Mouse (Mus musculus) liver (tissue): ENCODE measurements around the gene Tmem127.
"Not testable (repeated sequence)": the region's sequence is repeated elsewhere in the genome, so short reads cannot be mapped to it uniquely, and the experiment has no call there.

ENCODE experiments used
- DNase-seq: peaks from one replicate; pipeline ENCODE4 v3.0.0-alpha.2; 2020; ENCODE audit warnings: mixed read lengths

The Tmem127 gene

DNA sequence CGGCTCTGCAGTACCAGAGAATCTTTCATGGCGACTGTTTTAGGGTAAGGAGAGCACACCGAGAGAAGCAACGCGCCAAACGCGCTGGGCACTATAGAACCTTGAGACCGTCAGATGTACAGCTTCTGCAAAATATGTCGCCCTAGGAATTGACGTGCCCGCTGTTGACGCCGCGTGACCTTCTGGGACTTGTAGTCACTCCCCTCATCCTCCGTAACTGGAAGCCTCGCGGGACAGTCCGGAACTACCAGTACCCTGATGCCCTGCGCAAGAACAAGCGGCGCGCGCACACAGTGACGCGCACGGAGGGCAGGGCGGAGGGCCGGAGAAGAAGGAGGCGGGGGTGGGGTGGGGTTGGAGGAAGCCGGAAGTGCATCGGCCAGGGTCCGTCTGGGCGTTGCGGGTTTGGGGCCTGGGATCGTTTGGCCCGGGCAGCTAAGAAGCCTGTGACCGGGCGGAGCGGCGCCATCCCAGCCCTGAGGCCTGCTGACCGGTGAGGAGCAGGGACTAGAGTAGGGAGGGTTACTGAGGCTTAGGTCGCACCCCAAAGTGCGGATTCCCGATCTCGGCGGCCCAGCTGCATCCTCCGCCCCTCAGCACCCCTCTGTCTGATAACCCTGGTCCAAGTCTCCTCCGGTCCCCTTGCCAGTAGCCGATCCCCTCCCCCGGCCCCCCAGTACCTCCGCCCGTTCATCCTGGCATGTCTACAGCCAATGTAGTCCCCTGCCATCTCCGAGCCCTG lies at the start of gene Tmem127, which contains the start of gene Ciao1:
Tmem127 (plus strand) TSS at position 317 of the 742 bp plus-strand sequence.
Ciao1 (minus strand) TSS at position 225 of the 742 bp plus-strand sequence.
- peak; percentile 99 for DNase-seq

DNA sequence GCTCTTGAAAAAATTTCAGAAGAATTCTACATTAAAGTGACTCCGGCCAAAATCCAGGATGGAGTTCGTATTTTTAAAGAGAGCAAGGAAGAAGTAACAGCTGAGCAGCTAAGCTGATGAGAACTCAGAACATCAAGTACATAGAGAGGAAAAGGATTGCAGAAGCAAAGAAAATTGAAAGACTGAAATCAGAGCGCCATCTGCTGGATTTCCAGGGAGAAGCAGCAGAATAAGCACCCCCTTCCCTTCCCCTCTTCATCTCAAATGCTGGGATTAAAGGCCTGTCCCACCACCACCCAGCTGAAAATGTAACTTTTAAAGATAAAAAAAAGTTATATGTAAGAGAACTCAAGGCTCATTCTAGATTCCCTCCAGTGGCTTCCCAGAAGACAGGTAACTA lies 42.8 kb upstream of the Tmem127 start:
- peak; percentile 62 for DNase-seq

DNA sequence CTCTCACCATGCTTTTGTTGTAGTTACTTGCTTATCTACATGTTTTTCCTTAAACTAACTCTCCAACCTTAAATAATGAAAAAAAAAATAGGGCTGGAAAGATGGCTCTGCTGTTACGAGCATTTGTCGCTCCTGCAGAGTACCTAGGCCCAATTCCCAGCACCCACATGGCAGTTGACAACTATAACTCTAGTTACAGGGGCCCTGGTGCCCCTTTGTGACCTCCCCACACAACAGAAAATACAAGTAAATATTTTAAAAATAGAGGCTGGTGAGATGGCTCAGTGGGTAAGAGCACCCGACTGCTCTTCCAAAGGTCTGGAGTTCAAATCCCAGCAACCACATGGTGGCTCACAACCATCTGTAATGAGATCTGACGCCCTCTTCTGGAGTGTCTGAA lies 41.8 kb upstream of the Tmem127 start:
- not testable (repeated sequence) for DNase-seq

DNA sequence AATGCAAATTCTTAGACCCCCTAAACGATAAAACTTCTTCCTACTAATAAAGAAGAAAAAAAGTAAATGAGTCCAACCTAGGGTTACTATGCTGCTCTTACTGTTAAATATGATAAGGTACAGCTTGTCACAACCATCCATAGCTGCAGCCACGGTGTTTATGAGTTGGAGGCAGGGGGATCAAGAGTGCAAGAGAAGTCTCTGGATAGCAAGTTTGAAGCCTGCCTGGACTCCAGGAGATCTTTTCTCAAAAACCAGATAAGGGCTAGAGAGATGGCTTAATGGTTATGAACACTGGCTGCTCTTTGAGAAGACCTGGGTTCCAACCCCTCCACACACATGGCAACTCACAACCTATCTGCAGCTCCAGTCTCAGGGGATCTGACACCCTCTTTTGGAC lies 40.8 kb upstream of the Tmem127 start:
- DNase-seq = no peak

DNA sequence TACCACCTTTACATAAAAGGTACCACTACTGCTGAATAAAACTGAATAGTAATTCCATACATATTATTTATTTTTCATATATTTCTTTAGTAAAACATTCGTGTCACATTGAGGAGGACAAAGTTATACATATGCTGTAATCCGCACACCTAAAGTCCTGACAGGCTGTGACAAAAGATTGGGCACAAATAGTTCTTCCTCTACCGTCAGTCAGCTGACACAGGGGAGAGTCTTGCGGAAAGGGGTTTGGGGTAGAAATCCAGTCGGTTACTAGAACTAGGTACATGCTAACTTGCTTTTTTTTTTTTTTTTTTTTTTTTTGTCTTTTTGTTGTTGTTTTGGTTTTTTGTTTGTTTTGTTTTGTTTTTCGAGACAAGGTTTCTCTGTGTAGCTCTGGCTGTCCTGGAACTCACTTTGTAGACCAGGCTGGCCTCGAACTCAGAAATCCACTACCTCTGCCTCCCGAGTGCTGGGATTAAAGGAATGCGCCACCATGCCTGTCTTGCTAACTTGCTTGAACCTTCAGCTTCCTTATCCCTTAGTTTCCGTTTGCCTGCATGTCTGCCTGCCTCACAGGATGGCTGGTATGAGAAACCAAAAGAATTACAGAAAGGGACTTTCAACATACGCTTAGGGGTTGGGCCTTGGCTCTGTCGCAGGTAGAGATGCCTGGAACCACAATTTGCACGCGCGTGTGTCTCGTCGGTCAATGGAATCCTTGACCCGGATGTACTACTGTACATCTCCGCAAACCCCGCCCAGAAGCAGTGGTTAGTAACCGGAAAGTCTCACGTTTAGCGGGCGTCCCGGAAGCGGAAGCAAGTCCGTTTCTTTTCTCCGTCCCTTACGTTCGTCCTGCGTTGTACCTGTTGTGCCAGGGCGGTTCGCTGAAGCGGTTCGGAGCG lies 39.9 kb upstream of the Tmem127 start, which contains the start of the genes 1810024B03Rik and Snrnp200:
1810024B03Rik (minus strand) TSS at position 734 of the 905 bp plus-strand sequence.
Snrnp200 (plus strand) TSS at position 840 of the 905 bp plus-strand sequence.
- DNase-seq = peak; percentile 94

DNA sequence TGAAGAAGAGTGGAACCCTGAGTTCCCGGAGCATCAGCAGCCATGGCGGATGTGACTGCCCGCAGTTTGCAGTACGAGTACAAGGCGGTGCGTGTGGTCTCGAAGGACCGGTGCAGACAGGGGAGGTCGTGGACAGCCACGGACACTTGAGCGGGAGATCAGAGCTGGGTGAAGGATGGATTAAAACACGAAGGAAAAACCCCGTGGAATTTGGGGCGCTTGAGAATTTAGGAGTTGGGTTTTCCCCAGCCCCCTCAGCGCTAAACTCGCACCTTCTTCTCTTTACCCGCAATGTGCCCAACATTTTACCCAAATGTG lies 39.3 kb upstream of the Tmem127 start:
- no peak for DNase-seq

DNA sequence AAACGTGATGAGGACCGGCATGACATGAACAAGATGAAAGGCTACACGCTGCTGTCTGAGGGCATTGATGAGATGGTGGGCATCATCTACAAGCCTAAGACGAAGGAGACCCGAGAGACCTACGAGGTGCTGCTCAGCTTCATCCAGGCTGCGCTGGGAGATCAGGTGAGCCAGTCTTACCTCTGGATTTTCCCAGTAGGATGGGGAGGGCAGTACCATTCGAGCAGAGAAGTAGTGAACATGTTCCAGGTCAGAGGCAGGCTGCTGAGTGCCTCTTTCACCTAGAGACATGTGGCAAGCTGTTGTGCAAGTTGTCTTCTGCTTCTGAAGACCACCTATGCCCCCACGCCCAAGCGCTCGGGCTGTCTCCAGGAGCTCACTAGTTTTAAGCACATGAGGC lies 37.0 kb upstream of the Tmem127 start:
- DNase-seq = no peak

DNA sequence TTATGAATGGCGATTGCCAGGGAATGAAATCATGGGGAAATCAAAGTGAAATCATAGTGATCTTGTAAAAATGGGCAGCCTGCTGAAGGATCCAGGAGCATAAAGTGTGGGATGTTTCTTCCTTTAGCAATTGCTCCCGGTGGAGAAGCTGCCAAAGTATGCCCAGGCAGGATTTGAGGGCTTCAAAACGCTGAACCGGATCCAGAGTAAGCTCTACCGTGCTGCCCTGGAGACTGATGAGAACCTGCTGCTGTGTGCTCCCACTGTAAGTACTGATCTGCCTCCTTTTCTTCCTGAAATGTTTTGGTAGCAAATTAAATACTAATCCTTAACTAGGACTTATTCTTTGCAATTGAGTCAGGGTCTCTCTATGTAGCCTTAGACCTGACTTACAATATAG lies 30.0 kb upstream of the Tmem127 start:
- no peak for DNase-seq

DNA sequence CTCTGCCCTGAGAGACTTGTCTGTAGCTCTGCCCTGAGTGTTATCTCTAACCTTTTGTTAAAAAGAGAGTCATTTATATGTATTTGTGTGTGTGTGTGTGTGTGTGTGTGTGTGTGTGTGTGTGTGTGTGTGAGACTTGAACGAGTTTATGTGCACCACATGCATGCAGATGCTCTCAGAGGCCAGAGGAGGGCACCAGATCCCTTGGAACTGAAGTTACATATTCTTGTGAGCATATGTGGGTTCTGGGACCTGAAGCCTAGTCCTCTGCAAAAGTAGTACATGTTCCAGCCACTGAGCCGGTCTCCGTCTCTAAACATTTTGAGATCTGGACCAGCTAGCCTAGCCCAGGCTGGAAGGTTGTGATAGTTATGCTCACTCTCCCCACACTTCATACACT lies 22.4 kb upstream of the Tmem127 start:
- no peak for DNase-seq

DNA sequence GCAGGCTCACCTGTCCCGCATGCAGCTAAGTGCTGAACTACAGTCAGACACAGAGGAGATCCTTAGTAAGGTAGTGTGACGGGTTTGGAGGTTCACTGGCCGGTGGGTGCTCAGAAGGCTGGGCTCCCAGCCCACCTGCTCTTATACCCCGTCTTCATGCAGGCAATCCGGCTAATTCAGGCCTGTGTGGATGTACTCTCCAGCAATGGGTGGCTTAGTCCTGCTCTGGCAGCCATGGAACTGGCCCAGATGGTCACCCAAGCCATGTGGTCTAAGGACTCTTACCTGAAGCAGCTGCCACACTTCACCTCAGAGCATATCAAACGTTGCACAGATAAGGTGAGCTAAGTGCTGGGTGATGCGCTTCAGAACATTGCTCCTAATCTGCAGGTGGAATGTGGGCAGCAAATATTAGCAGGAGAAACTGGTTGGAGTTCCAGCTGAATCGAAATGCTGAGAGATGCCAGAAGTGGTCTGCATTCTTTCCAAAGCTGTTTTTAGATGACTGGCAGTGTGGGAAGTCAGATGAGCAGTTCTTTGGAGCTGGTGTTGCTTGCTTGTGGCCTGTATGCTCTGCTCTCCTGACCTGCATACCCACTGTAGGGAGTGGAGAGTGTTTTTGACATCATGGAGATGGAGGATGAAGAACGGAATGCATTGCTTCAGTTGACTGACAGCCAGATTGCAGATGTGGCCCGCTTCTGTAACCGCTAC lies 9.7 kb upstream of the Tmem127 start:
- DNase-seq = no peak

DNA sequence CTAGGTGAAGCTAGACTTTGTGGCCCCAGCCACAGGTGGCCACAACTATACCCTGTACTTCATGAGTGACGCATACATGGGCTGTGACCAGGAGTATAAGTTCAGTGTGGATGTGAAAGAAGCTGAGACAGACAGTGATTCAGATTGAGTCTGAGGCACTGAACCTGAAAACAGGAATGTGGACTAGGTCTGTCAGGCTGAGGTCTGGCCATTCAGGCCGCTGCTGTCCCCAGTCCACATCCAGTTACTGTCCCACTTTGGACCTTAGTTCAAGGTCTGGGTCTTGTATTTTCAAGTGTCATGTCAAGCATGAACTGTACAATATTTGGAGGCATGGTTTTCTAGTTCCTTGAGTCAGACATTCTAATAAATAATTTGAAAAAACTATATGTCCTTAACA lies 7.6 kb upstream of the Tmem127 start:
- DNase-seq = no peak

DNA sequence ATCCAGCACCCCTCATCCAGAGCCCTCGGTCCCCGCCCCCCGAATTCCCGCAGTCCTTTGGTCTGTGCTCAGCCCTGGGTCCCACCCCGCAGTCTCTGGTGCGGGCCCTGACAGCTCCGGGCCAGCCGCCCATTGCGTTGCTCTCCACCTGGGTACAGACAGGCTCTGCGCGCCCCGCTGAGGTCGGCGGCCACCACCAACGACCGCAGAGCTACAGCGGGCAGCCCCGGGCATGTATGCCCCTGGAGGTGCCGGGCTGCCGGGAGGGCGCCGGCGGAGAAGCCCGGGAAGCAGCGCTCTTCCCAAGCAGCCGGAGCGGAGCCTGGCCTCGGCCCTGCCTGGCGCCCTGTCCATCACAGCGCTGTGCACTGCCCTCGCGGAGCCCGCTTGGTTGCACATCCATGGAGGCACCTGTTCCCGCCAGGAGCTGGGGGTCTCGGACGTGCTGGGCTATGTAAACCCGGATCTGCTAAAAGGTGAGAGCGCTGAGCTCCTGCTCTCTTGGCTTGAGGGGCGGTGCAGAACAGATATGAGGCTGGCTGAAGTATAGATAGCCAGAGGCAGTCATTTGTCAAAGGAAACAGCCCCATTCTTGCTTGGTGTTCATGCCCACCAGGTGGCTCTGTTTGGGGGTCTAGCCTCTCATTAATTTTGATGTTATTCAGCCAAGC lies 761 bp downstream of the Tmem127 start:
- peak; percentile 70 for DNase-seq

DNA sequence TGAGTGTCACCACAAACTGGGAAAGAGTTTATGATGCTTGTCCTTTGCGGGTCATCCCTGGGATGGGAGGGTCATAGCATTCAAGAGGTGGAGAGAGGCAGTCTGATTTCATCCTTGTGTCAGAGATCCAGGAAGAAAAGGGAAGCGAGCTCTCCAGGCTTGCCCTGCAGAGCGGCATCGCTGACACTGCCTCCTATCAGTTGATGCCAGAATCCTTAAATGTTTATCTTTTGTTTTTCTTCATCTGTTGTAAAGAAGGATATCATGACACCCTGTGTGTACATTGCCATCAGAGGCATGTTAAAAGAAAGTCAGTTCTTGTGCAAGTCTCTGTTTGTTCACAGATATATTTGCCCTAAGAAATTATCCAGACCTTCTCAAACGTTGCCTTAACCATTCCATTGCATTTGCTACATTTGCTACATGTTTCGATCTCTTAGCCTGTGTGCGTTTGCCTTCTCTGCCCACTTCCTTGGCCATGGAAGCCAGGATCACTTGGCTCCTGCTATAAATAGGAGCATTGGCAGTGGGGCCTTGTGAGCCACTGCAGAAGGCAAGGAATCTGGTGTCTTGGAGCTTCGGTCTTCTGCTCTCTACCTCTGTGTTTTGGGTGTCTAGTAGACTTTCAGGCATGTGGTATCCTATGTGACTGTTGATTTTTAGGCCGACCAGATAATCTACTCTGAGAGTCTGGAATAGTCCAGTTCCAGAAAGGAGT lies 2.7 kb downstream of the Tmem127 start:
- no peak for DNase-seq

DNA sequence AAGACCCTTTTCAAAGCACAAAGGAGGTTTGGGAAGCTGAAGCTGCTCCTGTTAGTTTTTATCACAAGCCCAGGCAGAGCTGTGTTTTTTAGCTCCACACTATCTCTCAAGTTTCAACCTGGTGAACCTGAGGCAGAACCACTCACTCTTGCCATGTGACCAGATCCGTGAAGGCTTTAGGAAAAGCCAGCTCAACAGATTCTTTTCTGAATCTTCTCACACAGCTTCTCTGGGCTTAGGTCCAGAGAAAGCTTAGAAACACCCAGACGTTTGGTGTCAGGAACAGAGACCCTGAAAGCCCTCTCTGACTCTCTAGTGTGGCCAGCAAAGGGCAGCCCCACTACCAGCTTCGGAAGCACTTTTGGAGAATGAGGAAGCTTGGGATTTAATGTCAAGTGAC lies 3.7 kb downstream of the Tmem127 start:
- no peak for DNase-seq

DNA sequence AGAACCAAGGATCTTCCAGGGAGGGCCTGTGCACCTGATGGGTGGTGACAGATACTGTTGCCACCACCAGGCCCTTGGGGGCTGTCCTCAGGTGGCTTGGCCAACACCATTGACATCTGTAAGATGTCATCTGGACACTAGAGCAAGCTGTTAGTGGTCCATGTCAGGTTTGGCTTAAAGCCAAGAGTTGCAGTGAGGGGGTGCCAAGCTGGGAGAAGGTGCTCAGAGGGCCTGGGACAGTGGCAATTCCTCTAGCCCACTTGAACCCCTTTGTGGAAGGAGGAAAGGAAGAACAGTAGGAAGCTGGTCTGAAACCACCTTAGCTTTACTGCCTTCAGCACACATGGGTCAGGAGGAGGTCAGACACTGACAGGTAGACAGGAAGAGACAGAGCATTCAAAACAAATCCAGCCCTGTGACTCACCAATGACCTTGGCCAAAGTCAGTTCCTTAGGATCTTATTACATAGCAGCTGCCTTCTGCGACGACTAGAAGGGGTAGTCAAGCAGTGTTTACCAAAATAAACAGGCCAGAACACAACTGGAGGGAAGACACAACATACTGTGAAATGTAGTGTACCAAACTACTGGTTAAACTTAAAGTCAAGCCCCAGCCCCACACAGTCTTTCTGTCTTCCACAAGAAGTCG lies 4.3 kb downstream of the Tmem127 start:
- DNase-seq = no peak

DNA sequence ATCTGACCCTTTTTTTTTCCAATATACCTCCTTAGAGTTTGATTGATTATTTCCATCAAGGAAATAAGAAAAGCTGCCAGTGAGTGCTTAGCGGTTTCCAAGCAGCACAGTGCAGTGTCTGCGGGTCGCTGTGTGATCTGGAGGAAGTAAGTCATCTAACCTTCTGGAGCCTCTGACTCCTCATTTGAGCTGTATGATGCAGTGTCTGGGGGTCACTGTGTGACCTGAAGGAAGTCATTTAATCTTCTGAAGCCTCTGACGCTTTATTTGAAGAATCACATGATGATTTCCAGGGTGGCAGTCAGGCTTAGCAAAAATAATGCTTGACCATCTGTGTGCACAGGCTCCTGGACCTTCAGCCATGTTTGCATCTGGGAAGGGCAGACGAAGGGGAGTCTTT lies 5.1 kb downstream of the Tmem127 start:
- DNase-seq = no peak

DNA sequence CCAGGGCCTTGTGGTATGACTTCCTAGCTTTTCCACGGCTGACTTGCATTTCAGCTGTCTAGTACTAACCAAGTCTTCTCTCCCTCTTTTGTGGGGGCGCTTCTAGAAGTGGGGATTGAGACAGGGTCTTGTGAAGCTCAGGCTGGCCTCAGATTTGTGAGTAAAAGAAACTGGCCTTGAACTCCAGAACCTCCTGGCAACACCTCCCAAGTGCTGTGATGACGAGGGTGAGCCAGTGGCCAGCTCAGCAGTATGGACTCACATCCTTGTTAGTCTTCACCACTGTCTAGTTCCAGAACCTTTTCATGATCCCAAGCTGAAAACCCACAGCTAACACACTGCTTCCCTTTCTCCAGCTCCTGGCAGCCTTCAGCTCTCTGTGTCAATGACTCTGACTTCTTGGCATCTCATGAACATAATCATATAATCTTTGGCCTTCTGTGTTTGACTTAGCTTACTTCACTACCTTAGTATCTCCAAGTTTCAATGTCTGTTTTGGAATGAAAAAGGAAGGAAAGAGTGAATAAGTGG lies 7.0 kb downstream of the Tmem127 start:
- DNase-seq = no peak

DNA sequence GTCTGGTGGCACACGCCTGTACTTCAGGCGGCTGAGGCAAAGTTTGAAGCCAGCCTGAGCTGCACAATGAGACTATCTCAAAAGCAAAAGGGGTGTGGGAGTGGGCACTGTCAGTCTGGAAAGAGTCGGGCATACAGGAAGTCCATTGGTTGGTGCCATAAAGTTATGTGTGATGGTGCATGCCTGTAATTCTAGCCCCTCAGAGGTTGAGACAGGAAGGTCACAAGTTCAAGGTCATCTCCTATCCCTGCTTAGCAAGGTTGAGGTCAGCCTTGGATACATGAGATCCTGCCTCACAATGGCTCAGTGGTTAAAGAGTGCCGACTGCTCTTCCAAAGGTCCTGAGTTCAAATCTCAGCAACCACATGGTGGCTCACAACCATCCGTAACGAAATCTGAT lies 7.6 kb downstream of the Tmem127 start:
- DNase-seq = no peak

DNA sequence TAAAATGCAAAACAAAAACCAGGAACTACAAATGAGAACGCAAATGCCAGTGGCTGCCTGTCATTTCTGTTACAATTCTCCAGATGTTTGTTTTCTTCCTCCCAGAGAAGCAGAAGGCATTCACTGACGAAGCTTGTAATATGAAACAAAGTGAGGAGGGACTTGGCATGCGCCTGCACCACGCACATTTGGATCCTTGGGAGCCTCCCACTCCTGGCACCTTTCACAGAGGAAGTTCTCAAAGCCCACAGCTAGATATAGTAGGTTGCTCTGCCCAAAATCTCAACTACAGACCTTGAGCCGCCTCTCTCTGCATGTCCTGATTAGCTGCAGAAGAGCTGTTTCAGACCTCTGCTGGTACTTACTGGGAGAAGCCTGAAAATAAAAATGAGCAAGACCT lies 11.6 kb downstream of the Tmem127 start:
- DNase-seq = no peak

DNA sequence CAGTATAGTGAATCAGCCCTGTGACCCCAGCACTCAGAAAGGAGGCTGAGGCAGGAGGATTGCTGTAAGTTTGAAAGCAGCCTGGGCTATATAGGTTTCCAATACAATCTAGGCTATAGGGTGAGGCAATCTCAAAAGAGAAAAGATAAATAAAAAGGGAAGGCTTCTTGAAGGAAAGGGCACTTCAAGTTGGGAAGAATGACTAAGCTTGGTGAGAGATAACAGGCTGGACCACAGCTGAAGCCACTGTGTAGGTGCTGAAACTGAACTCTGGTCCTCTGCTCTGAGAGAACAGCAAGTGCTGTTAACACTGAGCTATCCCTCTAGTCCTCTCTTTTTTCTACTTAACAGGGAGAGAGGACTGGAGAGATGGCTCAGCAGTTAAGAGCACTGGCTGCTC lies 14.8 kb downstream of the Tmem127 start:
- no peak for DNase-seq

DNA sequence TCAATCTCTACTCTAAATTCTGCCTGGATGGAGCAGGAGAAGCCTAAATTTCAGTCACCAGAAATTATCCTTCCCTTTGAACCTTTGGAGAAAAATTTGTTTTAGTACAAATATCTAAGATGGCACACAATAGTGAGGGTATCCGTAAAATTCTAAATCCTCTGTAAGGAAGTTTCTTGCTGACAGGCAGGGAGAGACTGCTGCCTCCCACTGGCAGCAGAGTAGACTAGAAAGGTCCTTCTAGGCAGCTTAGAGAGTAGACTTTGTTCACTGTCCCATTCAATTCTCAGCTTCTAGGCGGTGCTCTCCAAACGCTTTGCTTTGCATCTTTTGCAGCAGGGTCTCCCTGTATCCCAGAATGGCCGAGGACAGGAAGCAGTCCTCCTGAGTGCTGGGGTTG lies 20.1 kb downstream of the Tmem127 start:
- DNase-seq = no peak
